Mouse (Mus musculus): ENCODE measurements around the gene Zbtb5.

- no peak for TF ChIP-seq CTCF (conservative IDR thresholded peaks at IDR 0.05; ENCODE audit: low read length)
- no peak for TF ChIP-seq NANOG (IDR thresholded peaks at IDR 0.05; ENCODE audit: borderline replicate concordance, low read length)
Observed at GRCm38 (mm10) chr4:45047956-45048355, 35.7 kb upstream of the Zbtb5 start.
